Mouse (Mus musculus) hindbrain, postnatal 0 days (tissue): ENCODE results near the gene Fen1. TPM values are rescaled to one million over a fixed set of nuclear protein-coding genes. Genes with fewer than 3 reads are reported as not detected.

Experiments
- ATAC-seq: fragments of 200-750 bp; cut with Nextera tagmentation; 2 replicates; pipeline ENCODE4 v1.8.0; 2017; ENCODE audit warnings: mild to moderate bottlenecking, moderate TSS enrichment, moderate library complexity
- DNase-seq: peaks from one replicate; pipeline ENCODE4 v3.0.0-alpha.2; 2015; ENCODE audit warnings: low spot score
- H3K27ac ChIP-seq: fragments of 300-500 bp; sonication (generic); 2 replicates; pipeline ENCODE4 v1.5.1; 2014; ENCODE audit warnings: mild to moderate bottlenecking
- H3K27me3 ChIP-seq: fragments of 300-500 bp; sonication (generic); 2 replicates; pipeline ENCODE4 v1.6.1; 2014; ENCODE audit warnings: low read length, mixed read lengths; ENCODE audit not compliant: insufficient read depth
- H3K36me3 ChIP-seq: fragments of 300-500 bp; sonication (generic); 2 replicates; pipeline ENCODE4 v1.6.1; 2014; ENCODE audit warnings: low read length, mixed read lengths; ENCODE audit not compliant: insufficient read depth
- H3K4me1 ChIP-seq: fragments of 300-500 bp; sonication (generic); 2 replicates; pipeline ENCODE4 v1.6.1; 2014; ENCODE audit warnings: antibody characterized with exemption, low read length, mixed read lengths; ENCODE audit not compliant: insufficient read depth
- H3K4me2 ChIP-seq: fragments of 300-500 bp; sonication (generic); 2 replicates; pipeline ENCODE4 v1.6.1; 2014; ENCODE audit warnings: low read depth, mild to moderate bottlenecking, low read length, moderate library complexity, mixed read lengths
- H3K4me3 ChIP-seq: fragments of 300-500 bp; sonication (generic); 2 replicates; pipeline ENCODE4 v1.5.1; 2014; ENCODE audit warnings: low read length
- H3K9ac ChIP-seq: fragments of 300-500 bp; sonication (generic); replicated peaks from 2 replicates; pipeline ENCODE4 v1.6.1; 2014; ENCODE audit warnings: mild to moderate bottlenecking, low read length, moderate library complexity, mixed read lengths
- H3K9me3 ChIP-seq: fragments of 300-500 bp; sonication (generic); 2 replicates; pipeline ENCODE4 v1.6.1; 2016; ENCODE audit warnings: low read length, mixed read lengths
- CTCF ChIP-seq: IDR thresholded peaks from 2 replicates; pipeline ENCODE4 v1.5.1; 2016; ENCODE audit warnings: antibody characterized with exemption, control low read depth, low read depth
- WGBS: fragments of 180-500 bp; shearing (Covaris S2); extraction: QIAGEN DNeasy Blood & Tissue Kit; methylation state at CpG from one replicate; pipeline ENCODE4 v1.1.7; 2014; 5-methylcytosine and 5-hydroxymethylcytosine counted together
- polyA plus RNA-seq: library from polyadenylated mRNA; unstranded; fragments of >200 nt; fragmentation: Nextera tagmentation; extraction: Ambion mirVana; gene quantifications from 2 replicates; pipeline ENCODE4 v1.2.1, GENCODE M21; 2015
- total RNA-seq: library from RNA; depleted of rRNA; stranded (reverse); fragments of >200 nt; gene quantifications from 2 replicates; pipeline ENCODE4 v1.2.3, GENCODE M21; 2014

Fen1 gene
- total and polyA plus RNA-seq, 2 experiments from 2014 or later = 28.4 to 30.5 TPM

- Histone ChIP-seq H3K27me3 (no peaks in the 10 kb centered on the region), H3K4me2 (no peak overlapping the region), H3K4me3 (no peak overlapping the region), H3K9me3 (no peaks in the 10 kb centered on the region), H3K4me1 (no peaks in the 10 kb centered on the region), H3K27ac (no peak overlapping the region), H3K9ac (no peak overlapping the region), H3K36me3 (no peaks in the 10 kb centered on the region)
- no peak for ATAC-seq
- no peak for DNase-seq
- 15% methylated on average over 7 of the region's 7 CpGs for WGBS
- TF ChIP-seq CTCF = no peak
Measured at GRCm38 (mm10) chr19:10231016-10231415, 27.0 kb upstream of the Fen1 start.

DNA sequence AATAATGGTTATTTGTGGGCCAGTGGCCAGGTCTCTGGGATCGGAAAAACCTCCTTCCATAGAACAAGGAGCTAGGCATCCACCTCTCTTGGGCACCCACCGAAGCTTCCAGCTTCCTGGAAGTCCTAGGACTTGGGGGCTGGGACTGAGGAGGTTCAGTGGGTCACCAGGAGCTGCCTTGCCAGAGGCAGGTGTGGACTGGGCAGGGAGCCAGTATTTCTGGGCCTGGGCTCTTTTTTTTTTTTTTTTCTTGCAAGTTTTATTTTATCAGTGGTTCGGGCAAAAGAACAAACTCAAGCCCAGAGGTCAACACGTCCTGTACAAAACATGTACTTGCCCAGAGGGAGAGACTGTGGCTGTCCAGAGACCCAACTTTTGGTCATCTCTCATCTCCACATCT, 21.8 kb upstream of the Fen1 start:
- 80% methylated on average over 4 of the region's 4 CpGs for WGBS
- DNase-seq = no peak
- no peaks in the 10 kb centered on the region for H3K36me3 ChIP-seq

GRCm38 (mm10) chr19:10224637-10225453, 20.9 kb upstream of the Fen1 start:
- no peak overlapping the region for H3K4me2 ChIP-seq
- ATAC-seq = no peak
- TF ChIP-seq CTCF = 0 out of 2 replicates have a peak, but pooled peaks have one; percentile 1
- no peak overlapping the region for H3K4me3 ChIP-seq
- no peaks in the 10 kb centered on the region for H3K27me3 ChIP-seq
- WGBS = 36% methylated on average over 26 of the region's 26 CpGs
- H3K27ac ChIP-seq = no peak overlapping the region
- DNase-seq = no peak
- no peaks in the 10 kb centered on the region for H3K4me1 ChIP-seq
- no peak overlapping the region for H3K9ac ChIP-seq
- no peaks in the 10 kb centered on the region for H3K36me3 ChIP-seq
- H3K9me3 ChIP-seq = no peaks in the 10 kb centered on the region

More for the DNA sequence above, 21.8 kb upstream of the Fen1 start:
- Histone ChIP-seq H3K27ac (no peak overlapping the region), H3K4me2 (no peak overlapping the region), H3K9ac (no peak overlapping the region), H3K9me3 (no peaks in the 10 kb centered on the region), H3K4me1 (no peaks in the 10 kb centered on the region), H3K4me3 (no peak overlapping the region), H3K27me3 (no peaks in the 10 kb centered on the region)
- TF ChIP-seq CTCF = no peak
- ATAC-seq = no peak

GRCm38 (mm10) chr19:10223561-10223960, 19.6 kb upstream of the Fen1 start:
- no peaks in the 10 kb centered on the region for H3K27me3 ChIP-seq
- no peaks in the 10 kb centered on the region for H3K9me3 ChIP-seq
- DNase-seq (no peak), ATAC-seq (no peak)
- no peak overlapping the region for H3K9ac ChIP-seq
- no peaks in the 10 kb centered on the region for H3K36me3 ChIP-seq
- WGBS = 66% methylated on average over 4 of the region's 4 CpGs
- H3K4me1 ChIP-seq = no peaks in the 10 kb centered on the region
- H3K27ac ChIP-seq = no peak overlapping the region
- no peak overlapping the region for H3K4me3 ChIP-seq
- H3K4me2 ChIP-seq = no peak overlapping the region
- TF ChIP-seq CTCF = no peak

DNA sequence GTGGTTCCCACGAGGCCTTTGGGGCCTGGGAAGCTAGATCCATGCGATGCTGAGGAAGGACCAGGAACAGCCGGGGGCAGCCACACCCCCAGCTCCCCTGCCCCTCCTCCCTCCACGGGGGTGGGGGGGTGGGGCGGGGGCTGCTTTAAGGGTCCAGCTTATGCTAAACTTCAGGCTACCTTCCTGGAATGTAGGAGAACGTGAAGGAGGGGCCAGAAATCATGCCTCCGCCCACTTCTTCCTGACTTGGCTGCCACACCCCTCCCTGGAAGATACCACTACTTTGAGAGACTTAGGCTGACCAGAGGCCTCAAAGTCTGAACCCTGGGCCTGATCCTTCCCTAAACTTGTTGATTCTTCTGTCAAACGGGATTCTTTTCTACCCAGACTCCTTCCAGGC, 18.7 kb upstream of the Fen1 start:
- H3K9me3 ChIP-seq = no peaks in the 10 kb centered on the region
- DNase-seq (no peak), ATAC-seq (no peak)
- H3K9ac ChIP-seq = no peak overlapping the region
- H3K36me3 ChIP-seq = no peaks in the 10 kb centered on the region
- H3K4me3 ChIP-seq = no peak overlapping the region
- H3K4me1 ChIP-seq = no peaks in the 10 kb centered on the region
- 51% methylated on average over 8 of the region's 8 CpGs for WGBS
- no peak overlapping the region for H3K27ac ChIP-seq
- no peak for TF ChIP-seq CTCF
- no peak overlapping the region for H3K4me2 ChIP-seq
- H3K27me3 ChIP-seq = no peaks in the 10 kb centered on the region

DNA sequence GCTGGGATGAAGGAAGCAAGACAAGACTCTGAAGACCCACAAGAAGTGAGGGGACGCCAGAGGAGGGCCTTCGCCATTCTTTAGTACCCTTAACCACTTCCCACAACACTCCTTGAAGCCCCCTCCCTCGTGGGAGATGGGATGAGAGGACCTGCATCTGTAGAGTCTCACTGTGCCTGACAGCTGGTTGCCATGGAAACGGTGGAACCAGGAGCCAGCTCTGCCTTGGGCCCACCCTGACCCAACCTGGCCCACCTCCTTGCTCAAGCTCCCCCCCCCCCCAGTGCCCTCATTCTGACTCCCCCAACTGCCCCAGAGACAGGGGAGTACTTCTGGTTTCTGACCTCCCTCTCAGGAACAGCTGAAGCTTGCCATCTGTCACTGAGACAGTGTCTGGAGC, 17.6 kb upstream of the Fen1 start:
- no peaks in the 10 kb centered on the region for H3K27me3 ChIP-seq
- no peak for TF ChIP-seq CTCF
- 69% methylated on average over 4 of the region's 4 CpGs for WGBS
- no peaks in the 10 kb centered on the region for H3K9me3 ChIP-seq
- DNase-seq (peak; percentile 28), ATAC-seq (0 out of 2 replicates have a peak, but pooled peaks have one; percentile 18)
- H3K4me3 ChIP-seq = no peak overlapping the region
- H3K4me1 ChIP-seq = no peaks in the 10 kb centered on the region
- no peak overlapping the region for H3K4me2 ChIP-seq
- H3K27ac ChIP-seq = no peak overlapping the region
- no peak overlapping the region for H3K9ac ChIP-seq
- no peaks in the 10 kb centered on the region for H3K36me3 ChIP-seq

DNA sequence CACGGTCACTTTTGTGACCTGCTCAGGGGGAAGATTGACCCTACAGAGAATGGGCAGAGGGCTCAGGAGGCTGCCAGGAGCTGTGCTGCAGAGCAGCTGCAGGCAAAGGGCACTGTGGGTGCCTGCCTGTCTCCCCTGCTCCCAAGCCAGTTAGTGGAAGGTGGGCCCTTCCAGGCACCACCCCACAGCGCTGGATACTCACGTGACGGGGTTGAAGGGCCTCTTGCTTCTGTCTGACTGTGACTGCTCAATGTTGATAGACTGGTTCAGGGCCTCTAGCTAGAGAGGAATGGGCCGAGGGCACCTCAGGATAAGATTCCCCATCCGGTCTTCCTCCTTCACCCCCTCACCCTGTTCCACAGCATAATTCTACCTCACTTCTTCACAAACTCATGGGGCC, 15.6 kb upstream of the Fen1 start:
- H3K4me2 ChIP-seq = no peak overlapping the region
- H3K27me3 ChIP-seq = no peaks in the 10 kb centered on the region
- no peak overlapping the region for H3K27ac ChIP-seq
- ATAC-seq = no peak
- TF ChIP-seq CTCF = no peak
- no peak for DNase-seq
- no peaks in the 10 kb centered on the region for H3K4me1 ChIP-seq
- H3K9ac ChIP-seq = no peak overlapping the region
- WGBS = 79% methylated on average over 6 of the region's 6 CpGs
- H3K4me3 ChIP-seq = no peak overlapping the region
- no peaks in the 10 kb centered on the region for H3K36me3 ChIP-seq
- H3K9me3 ChIP-seq = no peaks in the 10 kb centered on the region
